Mouse (Mus musculus): ENCODE data around the gene Tomm20. TPM values are rescaled to one million over a fixed set of nuclear protein-coding genes. Genes with fewer than 3 reads are reported as not detected.

Tomm20 gene
- polyA plus RNA-seq, 1 experiment from 2014 or later: 188 TPM

GRCm38 (mm10) chr8:126928755-126929505 is 16.7 kb downstream of the Tomm20 start:
- 87% methylated on average over 10 of the region's 10 CpGs for WGBS
- H3K4me3 ChIP-seq (ENCODE audit: low read length): no peak overlapping the region
- H3K9me3 ChIP-seq (ENCODE audit: control insufficient read depth, low read length): no peaks in the 10 kb centered on the region
- no peak overlapping the region for H3K27ac ChIP-seq (ENCODE audit: low read length)
- peaks cover 14% of the 10 kb centered on the region for H3K36me3 ChIP-seq (ENCODE audit: control insufficient read depth, insufficient read depth, low read length)
- H3K27me3 ChIP-seq (ENCODE audit: control insufficient read depth, insufficient read depth, low read depth, low read length): no peaks in the 10 kb centered on the region
- H3K4me2 ChIP-seq (ENCODE audit: low read depth, low read length): no peak overlapping the region
- peaks cover 7% of the 10 kb centered on the region; the same call in 1 of the 2 replicates for H3K4me1 ChIP-seq (replicated peaks; ENCODE audit: control insufficient read depth, insufficient read depth, low read length)
- no peak overlapping the region for H3K9ac ChIP-seq (ENCODE audit: low read length)
- ATAC-seq (ENCODE audit: low read depth): 0 out of 2 replicates have a peak, but pooled peaks have one; percentile 21

GRCm38 (mm10) chr8:126928028-126928427 is 17.6 kb downstream of the Tomm20 start:
- no peak overlapping the region for H3K9ac ChIP-seq (ENCODE audit: low read length)
- H3K27me3 ChIP-seq (ENCODE audit: control insufficient read depth, insufficient read depth, low read depth, low read length): no peaks in the 10 kb centered on the region
- no peak for ATAC-seq (ENCODE audit: low read depth)
- H3K27ac ChIP-seq (ENCODE audit: low read length): no peak overlapping the region
- H3K4me2 ChIP-seq (ENCODE audit: low read depth, low read length): no peak overlapping the region
- peaks cover 6% of the 10 kb centered on the region; the same call in 1 of the 2 replicates for H3K36me3 ChIP-seq (ENCODE audit: control insufficient read depth, insufficient read depth, low read length)
- H3K4me1 ChIP-seq (replicated peaks; ENCODE audit: control insufficient read depth, insufficient read depth, low read length): peaks cover 7% of the 10 kb centered on the region; the same call in 1 of the 2 replicates
- no peaks in the 10 kb centered on the region for H3K9me3 ChIP-seq (ENCODE audit: control insufficient read depth, low read length)
- H3K4me3 ChIP-seq (ENCODE audit: low read length): no peak overlapping the region

- no peak overlapping the region for H3K4me3 ChIP-seq (ENCODE audit: low read length)
- 40% methylated on average over 1 of the region's 1 CpGs for WGBS
- no peak overlapping the region for H3K27ac ChIP-seq (ENCODE audit: low read length)
- H3K4me2 ChIP-seq (ENCODE audit: low read depth, low read length): no peak overlapping the region
- peaks cover 4% of the 10 kb centered on the region; the same call in 1 of the 2 replicates for H3K36me3 ChIP-seq (ENCODE audit: control insufficient read depth, insufficient read depth, low read length)
- ATAC-seq (ENCODE audit: low read depth): no peak
- no peak overlapping the region for H3K9ac ChIP-seq (ENCODE audit: low read length)
- no peaks in the 10 kb centered on the region for H3K9me3 ChIP-seq (ENCODE audit: control insufficient read depth, low read length)
- peaks cover 7% of the 10 kb centered on the region; the same call in 1 of the 2 replicates for H3K4me1 ChIP-seq (replicated peaks; ENCODE audit: control insufficient read depth, insufficient read depth, low read length)
- H3K27me3 ChIP-seq (ENCODE audit: control insufficient read depth, insufficient read depth, low read depth, low read length): no peaks in the 10 kb centered on the region
Measured at GRCm38 (mm10) chr8:126927058-126927457, 18.6 kb downstream of the Tomm20 start.

- no peaks in the 10 kb centered on the region for H3K36me3 ChIP-seq (ENCODE audit: control insufficient read depth, insufficient read depth, low read length)
- H3K9me3 ChIP-seq (ENCODE audit: control insufficient read depth, low read length): no peaks in the 10 kb centered on the region
- ATAC-seq (ENCODE audit: low read depth): no peak
- peaks cover 8% of the 10 kb centered on the region; the same call in 1 of the 2 replicates for H3K4me1 ChIP-seq (replicated peaks; ENCODE audit: control insufficient read depth, insufficient read depth, low read length)
- no peak overlapping the region for H3K4me3 ChIP-seq (ENCODE audit: low read length)
- H3K27ac ChIP-seq (ENCODE audit: low read length): no peak overlapping the region
- H3K4me2 ChIP-seq (ENCODE audit: low read depth, low read length): no peak overlapping the region
- no peaks in the 10 kb centered on the region for H3K27me3 ChIP-seq (ENCODE audit: control insufficient read depth, insufficient read depth, low read depth, low read length)
- WGBS: 81% methylated on average over 7 of the region's 7 CpGs
- H3K9ac ChIP-seq (ENCODE audit: low read length): no peak overlapping the region
Measured at GRCm38 (mm10) chr8:126922981-126923380, 22.7 kb downstream of the Tomm20 start.

GRCm38 (mm10) chr8:126921432-126921831 is 24.2 kb downstream of the Tomm20 start:
- no peak overlapping the region for H3K4me3 ChIP-seq (ENCODE audit: low read length)
- no peak overlapping the region for H3K9ac ChIP-seq (ENCODE audit: low read length)
- H3K36me3 ChIP-seq (ENCODE audit: control insufficient read depth, insufficient read depth, low read length): no peaks in the 10 kb centered on the region
- H3K9me3 ChIP-seq (ENCODE audit: control insufficient read depth, low read length): no peaks in the 10 kb centered on the region
- WGBS: 87% methylated on average over 3 of the region's 3 CpGs
- no peaks in the 10 kb centered on the region for H3K27me3 ChIP-seq (ENCODE audit: control insufficient read depth, insufficient read depth, low read depth, low read length)
- ATAC-seq (ENCODE audit: low read depth): no peak
- H3K27ac ChIP-seq (ENCODE audit: low read length): no peak overlapping the region
- H3K4me2 ChIP-seq (ENCODE audit: low read depth, low read length): no peak overlapping the region
- H3K4me1 ChIP-seq (replicated peaks; ENCODE audit: control insufficient read depth, insufficient read depth, low read length): peaks cover 16% of the 10 kb centered on the region

GRCm38 (mm10) chr8:126920845-126921244 is 24.8 kb downstream of the Tomm20 start:
- H3K27me3 ChIP-seq (ENCODE audit: control insufficient read depth, insufficient read depth, low read depth, low read length): no peaks in the 10 kb centered on the region
- H3K4me3 ChIP-seq (ENCODE audit: low read length): no peak overlapping the region
- 15% methylated on average over 3 of the region's 3 CpGs for WGBS
- peak overlapping the region; percentile 17 for H3K9ac ChIP-seq (ENCODE audit: low read length)
- H3K36me3 ChIP-seq (ENCODE audit: control insufficient read depth, insufficient read depth, low read length): no peaks in the 10 kb centered on the region
- H3K27ac ChIP-seq (ENCODE audit: low read length): peak overlapping the region; percentile 60
- peak; percentile 87 for ATAC-seq (ENCODE audit: low read depth)
- no peak overlapping the region for H3K4me2 ChIP-seq (ENCODE audit: low read depth, low read length)
- peaks cover 16% of the 10 kb centered on the region for H3K4me1 ChIP-seq (replicated peaks; ENCODE audit: control insufficient read depth, insufficient read depth, low read length)
- no peaks in the 10 kb centered on the region for H3K9me3 ChIP-seq (ENCODE audit: control insufficient read depth, low read length)

- H3K36me3 ChIP-seq (ENCODE audit: control insufficient read depth, insufficient read depth, low read length): no peaks in the 10 kb centered on the region
- no peak for ATAC-seq (ENCODE audit: low read depth)
- H3K27ac ChIP-seq (ENCODE audit: low read length): peak overlapping the region; percentile 60
- no peak overlapping the region for H3K4me3 ChIP-seq (ENCODE audit: low read length)
- no peaks in the 10 kb centered on the region for H3K27me3 ChIP-seq (ENCODE audit: control insufficient read depth, insufficient read depth, low read depth, low read length)
- no peaks in the 10 kb centered on the region for H3K9me3 ChIP-seq (ENCODE audit: control insufficient read depth, low read length)
- H3K4me1 ChIP-seq (replicated peaks; ENCODE audit: control insufficient read depth, insufficient read depth, low read length): peaks cover 16% of the 10 kb centered on the region
- WGBS: 76% methylated on average over 6 of the region's 6 CpGs
- H3K9ac ChIP-seq (ENCODE audit: low read length): peak overlapping the region; percentile 17
- no peak overlapping the region for H3K4me2 ChIP-seq (ENCODE audit: low read depth, low read length)
Measured at GRCm38 (mm10) chr8:126920386-126920785, 25.3 kb downstream of the Tomm20 start.

- WGBS: 82% methylated on average over 5 of the region's 5 CpGs
- 0 out of 2 replicates have a peak overlapping the region, but pooled peaks have one; percentile 10 for H3K9ac ChIP-seq (ENCODE audit: low read length)
- H3K4me1 ChIP-seq (replicated peaks; ENCODE audit: control insufficient read depth, insufficient read depth, low read length): peaks cover 23% of the 10 kb centered on the region
- H3K9me3 ChIP-seq (ENCODE audit: control insufficient read depth, low read length): no peaks in the 10 kb centered on the region
- no peak overlapping the region for H3K4me2 ChIP-seq (ENCODE audit: low read depth, low read length)
- no peaks in the 10 kb centered on the region for H3K27me3 ChIP-seq (ENCODE audit: control insufficient read depth, insufficient read depth, low read depth, low read length)
- no peak overlapping the region for H3K27ac ChIP-seq (ENCODE audit: low read length)
- ATAC-seq (ENCODE audit: low read depth): no peak
- H3K36me3 ChIP-seq (ENCODE audit: control insufficient read depth, insufficient read depth, low read length): no peaks in the 10 kb centered on the region
- no peak overlapping the region for H3K4me3 ChIP-seq (ENCODE audit: low read length)
Measured at GRCm38 (mm10) chr8:126919703-126920102, 25.9 kb downstream of the Tomm20 start.

- peaks cover 23% of the 10 kb centered on the region for H3K4me1 ChIP-seq (replicated peaks; ENCODE audit: control insufficient read depth, insufficient read depth, low read length)
- H3K9me3 ChIP-seq (ENCODE audit: control insufficient read depth, low read length): no peaks in the 10 kb centered on the region
- ATAC-seq (ENCODE audit: low read depth): no peak
- no peaks in the 10 kb centered on the region for H3K36me3 ChIP-seq (ENCODE audit: control insufficient read depth, insufficient read depth, low read length)
- H3K27ac ChIP-seq (ENCODE audit: low read length): no peak overlapping the region
- no peak overlapping the region for H3K4me2 ChIP-seq (ENCODE audit: low read depth, low read length)
- no peak overlapping the region for H3K4me3 ChIP-seq (ENCODE audit: low read length)
- H3K9ac ChIP-seq (ENCODE audit: low read length): 0 out of 2 replicates have a peak overlapping the region, but pooled peaks have one; percentile 10
- H3K27me3 ChIP-seq (ENCODE audit: control insufficient read depth, insufficient read depth, low read depth, low read length): no peaks in the 10 kb centered on the region
- 77% methylated on average over 2 of the region's 2 CpGs for WGBS
Measured at GRCm38 (mm10) chr8:126919255-126919654, 26.4 kb downstream of the Tomm20 start.
